Comparison of ENCODE assay signal across 24 mouse cellular contexts in the genomic region with DNA sequence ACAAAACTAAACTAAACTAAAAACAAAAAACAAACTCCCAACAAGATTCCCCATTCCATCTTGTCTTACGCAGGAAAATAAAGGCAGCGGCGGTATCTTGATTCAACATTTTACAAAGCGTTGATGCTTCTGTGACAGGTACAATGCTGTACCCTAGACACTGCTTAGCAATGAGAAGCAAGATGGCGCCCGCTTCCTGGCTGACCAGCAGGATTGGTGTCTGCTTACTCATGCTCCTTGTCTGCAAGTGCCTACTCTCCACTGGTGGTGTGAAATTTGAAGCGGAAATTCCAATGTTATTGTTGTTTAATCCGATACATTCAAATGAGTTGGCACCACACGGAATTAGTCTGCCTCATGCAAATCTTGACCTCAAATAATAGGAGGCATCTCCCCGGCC.
"Had no signal": no experiment of that assay in that cellular context is flagged by ENCODE, and none has a peak within 500 bp of the region (broad histone marks: within the 10 kb centered on the region; RNA-seq: fewer than 3 reads in every experiment).

No protein-coding gene starts in this region.

- H3K9ac ChIP-seq: heart, embryonic 13.5 days; heart, embryonic 15.5 days; hindbrain, embryonic 14.5 days; kidney, embryonic 15.5 days; limb, embryonic 13.5 days; limb, embryonic 15.5 days had no signal

- H3K4me2 ChIP-seq: heart, embryonic 11.5 days; heart, embryonic 13.5 days; heart, embryonic 15.5 days; hindbrain, embryonic 14.5 days; kidney, embryonic 15.5 days; limb, embryonic 13.5 days; limb, embryonic 15.5 days had no signal

- H3K27ac ChIP-seq: heart, adult 2 months; heart, embryonic 13.5 days; heart, embryonic 15.5 days; hindbrain, embryonic 14.5 days; kidney, embryonic 15.5 days; kidney, postnatal 0 days; limb, embryonic 13.5 days; limb, embryonic 15.5 days had no signal

- H3K36me3 ChIP-seq: heart, embryonic 13.5 days; heart, embryonic 15.5 days; kidney, embryonic 15.5 days; limb, embryonic 13.5 days; limb, embryonic 15.5 days had no signal

- H3K4me1 ChIP-seq: heart, embryonic 15.5 days; kidney, embryonic 15.5 days; limb, embryonic 13.5 days; limb, embryonic 15.5 days had no signal

- ATAC-seq: hindbrain, embryonic 16.5 days; intestine, embryonic 16.5 days had no signal

- DNase-seq: gastrocnemius, postnatal 14 days; gastrocnemius, postnatal 36 days; heart, adult 11 months; heart, adult 2 months; heart, postnatal 14 days; heart, postnatal 36 days; kidney, adult 11 months; kidney, adult 2 months; kidney, adult 9 months; kidney, postnatal 14 days; kidney, postnatal 36 days; layer of hippocampus, adult 9-11 months; layer of hippocampus, postnatal 36 days; left cerebral cortex, postnatal 4 days had no signal

- H3K4me3 ChIP-seq: heart, adult 2 months; heart, embryonic 13.5 days; heart, embryonic 15.5 days; kidney, embryonic 15.5 days; limb, embryonic 13.5 days; limb, embryonic 15.5 days had no signal

- H3K27me3 ChIP-seq: heart, embryonic 13.5 days; heart, embryonic 15.5 days; limb, embryonic 15.5 days had no signal

- H3K9me3 ChIP-seq: heart, embryonic 13.5 days; heart, embryonic 15.5 days; kidney, embryonic 15.5 days; limb, embryonic 13.5 days; limb, embryonic 15.5 days had no signal
